Mouse (Mus musculus) thymus, postnatal 10 days (tissue): Measurements from ENCODE around the gene Olfr643.

Experiments
- DNase-seq, 2 experiments: peaks; one replicate each; pipeline ENCODE4 v3.0.0; 2021; ENCODE audit warnings: low spot score in 2 of 2

The Olfr643 gene

DNA sequence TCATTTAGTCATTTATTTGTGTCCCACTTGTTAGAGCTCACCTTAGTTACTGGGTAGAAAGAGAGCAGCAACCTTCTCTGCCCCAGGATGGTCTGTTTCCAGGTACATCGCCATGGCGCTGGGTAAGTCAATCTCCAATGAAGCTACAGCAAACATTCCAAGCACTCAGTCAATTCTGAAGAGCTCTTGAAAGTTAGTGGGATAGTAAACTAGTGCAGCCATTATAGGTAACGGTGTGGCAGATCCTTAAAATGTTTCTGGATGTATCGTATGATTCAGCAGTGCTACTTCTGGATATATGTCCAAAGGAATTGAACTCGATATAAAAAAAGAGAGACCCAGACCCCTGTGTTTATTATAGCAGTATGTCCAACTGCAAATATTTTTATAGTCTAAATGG is at the start of gene Olfr643:
Olfr643 (minus strand) TSS at position 101 of the 400 bp plus-strand sequence.
- DNase-seq, result no peak

DNA sequence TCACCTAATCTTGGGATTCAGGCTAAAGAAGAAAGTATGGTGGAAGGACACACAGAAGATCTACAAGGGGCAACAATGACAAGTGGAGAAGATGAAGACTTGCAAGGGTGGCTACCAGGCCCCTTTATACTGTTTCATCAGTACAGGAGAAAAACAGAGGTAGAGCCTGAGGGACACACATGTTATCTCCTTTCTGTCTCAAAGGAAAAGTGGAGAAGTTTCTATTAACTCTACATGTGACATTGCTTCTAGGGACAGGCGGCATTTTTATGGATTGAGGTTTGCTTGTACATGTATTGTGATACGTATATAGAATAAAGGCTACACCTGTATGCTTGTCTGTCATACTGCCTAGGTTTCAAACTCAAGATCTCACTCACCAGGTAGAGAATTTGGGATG is 46.1 kb upstream of the Olfr643 start, which contains the start of gene Olfr648:
Olfr648 (minus strand) TSS at position 101 of the 400 bp plus-strand sequence.
- DNase-seq, result no peak

DNA sequence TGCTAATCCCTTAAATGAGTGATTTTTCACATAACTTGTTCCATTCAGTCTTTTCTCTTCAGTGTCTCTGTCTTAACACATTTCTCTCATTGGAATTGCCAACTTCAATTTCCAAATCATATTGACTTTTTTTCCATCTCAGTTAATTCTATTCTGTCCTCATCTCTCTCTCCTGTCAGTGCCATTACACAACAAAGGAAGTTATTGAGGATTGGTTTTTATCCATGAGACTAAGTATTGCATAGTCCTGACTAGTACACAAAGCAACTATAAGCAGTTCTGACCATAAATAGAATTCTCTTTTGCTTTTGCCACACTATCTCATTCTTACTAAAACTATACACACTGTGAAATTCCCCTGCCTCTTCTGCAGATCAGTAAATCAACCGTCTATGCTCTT is 41.9 kb upstream of the Olfr643 start:
- no peak for DNase-seq

DNA sequence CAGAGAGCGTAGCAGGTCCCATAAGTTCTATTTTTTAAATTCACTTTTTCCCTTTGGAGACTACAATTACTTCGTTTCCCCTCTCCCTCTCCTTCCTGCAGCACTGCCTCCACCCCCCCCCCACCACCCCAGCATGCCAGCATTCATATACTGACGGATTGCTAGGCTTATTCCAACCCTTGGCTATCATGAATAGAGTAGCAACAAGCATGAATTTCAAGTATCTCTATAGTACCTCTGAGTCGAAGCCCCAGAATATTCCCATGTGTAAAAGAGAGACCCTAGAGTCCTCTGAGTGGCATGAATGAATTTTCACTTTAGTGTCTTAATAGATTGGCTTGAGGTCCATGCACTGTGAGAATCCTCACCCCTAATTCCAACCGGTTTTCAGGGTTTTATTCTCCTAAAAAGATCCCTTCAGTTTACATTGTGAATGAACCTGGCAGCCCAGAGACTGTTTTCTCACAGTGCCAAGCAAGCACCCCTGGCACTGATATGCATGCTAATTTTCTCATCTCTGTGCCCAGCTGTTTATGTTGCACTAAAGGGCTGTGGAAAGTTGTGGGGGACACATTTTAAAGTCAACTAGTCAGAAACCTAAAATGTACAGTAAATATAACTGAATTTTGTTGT is 41.3 kb upstream of the Olfr643 start:
- no peak for DNase-seq

DNA sequence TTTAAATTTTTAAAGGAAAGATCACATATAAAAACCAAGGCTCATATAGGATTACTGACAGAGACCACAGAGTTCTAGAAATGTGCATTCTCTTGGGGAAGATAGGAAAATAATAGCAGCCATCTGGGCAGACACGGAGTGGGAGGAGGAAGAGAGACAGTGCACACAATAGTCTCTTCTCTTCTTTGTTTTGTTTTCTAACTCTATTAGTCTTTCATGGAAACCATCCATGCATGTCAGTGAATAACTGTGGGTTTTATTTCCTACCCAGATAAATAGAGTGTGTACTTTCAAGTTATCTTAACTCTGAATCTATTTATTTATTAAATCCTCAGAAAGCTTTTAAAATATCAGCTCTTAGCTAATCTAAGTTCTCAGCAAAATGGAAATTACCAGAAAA is 37.9 kb upstream of the Olfr643 start:
- no peak for DNase-seq

DNA sequence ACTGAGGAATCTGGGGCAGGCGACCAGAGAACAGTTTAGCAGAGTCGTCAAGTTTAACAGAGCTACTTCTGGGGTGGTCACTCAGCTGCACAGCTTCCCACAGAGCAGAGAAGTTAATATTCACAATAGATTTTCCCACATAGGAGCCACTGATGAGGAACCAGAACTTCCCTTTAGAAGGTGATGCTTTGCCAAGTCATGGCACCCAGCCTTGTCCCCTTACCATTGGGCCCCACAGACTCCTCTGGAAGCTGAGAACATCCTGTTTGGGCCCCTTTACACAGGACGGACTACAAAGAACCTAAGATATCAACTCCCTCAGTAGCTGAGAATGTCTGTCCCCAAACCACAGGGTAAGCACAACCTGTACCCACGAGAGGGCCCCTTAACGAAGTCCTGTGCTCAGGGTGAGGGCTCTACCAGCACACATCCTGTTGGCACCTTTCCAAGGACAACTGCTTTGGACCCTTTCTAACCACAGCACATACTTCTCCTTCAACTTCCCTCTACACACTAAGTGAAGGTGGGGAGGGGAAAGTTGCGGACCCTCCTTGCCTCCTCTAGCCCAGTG is 32.5 kb upstream of the Olfr643 start:
- peak in 1 of 2 experiments; percentile 17 for DNase-seq

DNA sequence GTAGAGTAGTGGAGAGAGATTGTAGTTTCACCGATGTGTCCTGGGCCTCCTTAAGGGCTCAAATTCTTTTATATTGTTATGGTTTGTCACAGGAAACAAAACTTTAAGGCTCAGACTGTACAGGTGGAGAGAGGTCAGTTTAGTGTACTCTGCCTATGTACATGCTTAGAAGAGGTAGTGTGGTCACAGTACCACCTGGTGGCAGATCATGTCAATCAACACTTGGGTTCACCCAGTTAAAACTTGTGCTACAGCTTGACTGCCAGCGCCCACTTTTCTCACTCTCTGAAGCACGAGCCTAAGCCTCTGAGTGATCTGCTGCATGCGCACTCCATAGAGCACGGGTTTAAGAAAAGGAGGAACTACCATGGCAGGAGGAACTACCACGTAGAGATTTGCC is 29.9 kb upstream of the Olfr643 start:
- DNase-seq, result peak in 1 of 2 experiments; percentile 7

DNA sequence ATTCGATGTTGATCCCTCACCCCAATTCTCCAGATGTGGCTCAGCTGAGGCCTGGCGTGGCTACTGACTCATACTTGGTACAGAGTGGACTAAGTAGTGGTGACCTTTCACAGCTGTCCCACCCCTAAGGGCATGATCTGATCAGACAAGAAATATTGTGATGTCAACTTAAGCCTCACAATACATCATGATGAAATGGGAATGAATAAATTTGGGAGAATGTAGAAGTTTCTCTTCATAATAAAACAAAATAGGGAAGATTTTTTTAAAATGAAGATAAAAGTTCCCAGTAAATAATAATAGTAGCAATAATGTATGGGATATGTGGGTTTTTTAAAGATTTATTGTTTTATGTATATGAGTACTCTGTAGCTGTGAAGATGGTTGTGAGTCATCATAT is 13.3 kb upstream of the Olfr643 start, which contains the start of gene Ubqlnl:
Ubqlnl (minus strand) TSS at position 101 of the 400 bp plus-strand sequence.
- DNase-seq, result no peak

DNA sequence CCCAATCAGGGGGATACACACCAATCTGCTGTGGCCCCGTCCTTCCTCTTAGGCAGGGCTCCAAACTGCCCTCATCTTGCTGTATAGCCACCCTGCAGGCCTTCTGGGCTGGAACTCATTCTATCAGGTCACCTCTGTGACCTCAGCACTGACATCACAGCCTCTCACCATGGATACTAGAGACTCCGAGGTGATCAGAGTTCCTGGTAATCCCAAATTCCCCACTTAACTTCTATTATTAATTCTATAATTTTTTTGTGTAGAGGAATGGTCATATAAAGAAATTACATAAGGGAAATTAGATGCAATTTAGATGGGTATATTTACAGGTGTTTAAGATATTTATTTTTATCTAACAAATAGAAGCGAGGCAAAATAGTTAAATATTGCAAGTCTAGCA is 6.0 kb upstream of the Olfr643 start, which contains the start of gene Ubqln3:
Ubqln3 (minus strand) TSS at position 101 of the 400 bp plus-strand sequence.
- no peak for DNase-seq

DNA sequence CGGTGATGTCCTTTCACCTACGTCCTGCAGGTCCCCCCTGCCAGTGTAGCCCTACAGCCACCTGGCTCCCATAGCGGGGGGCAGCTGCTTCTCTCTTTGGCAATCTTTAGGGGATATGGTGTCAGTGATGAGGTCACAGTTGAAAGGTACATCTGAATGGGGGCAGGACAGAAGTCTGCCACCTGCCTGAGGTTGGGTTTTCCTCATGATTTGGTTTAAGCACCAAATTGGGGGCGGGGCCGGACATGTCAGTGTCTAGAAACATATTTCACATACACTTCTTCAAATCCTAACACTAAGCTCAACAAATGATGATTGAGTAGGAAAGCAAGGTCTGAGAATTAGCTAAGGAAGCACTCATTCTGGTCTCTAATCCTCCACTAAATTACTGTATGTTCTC is 7.5 kb downstream of the Olfr643 start, which contains the start of gene Ubqln5:
Ubqln5 (minus strand) TSS at position 101 of the 400 bp plus-strand sequence.
- DNase-seq, result no peak

DNA sequence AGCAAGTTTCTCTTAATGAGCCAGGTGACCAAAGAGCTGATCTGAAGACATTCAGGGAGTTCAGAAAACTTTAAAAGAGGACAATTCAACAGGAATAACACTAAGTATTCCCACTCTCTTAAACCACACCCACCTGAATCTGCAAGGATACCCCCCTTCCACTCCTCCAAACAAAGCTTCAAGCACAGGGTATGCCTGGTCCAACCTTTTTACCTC is 32.5 kb downstream of the Olfr643 start, which contains the start of gene Olfr646:
Olfr646 (plus strand) TSS at position 117 of the 216 bp plus-strand sequence.
- no peak for DNase-seq

DNA sequence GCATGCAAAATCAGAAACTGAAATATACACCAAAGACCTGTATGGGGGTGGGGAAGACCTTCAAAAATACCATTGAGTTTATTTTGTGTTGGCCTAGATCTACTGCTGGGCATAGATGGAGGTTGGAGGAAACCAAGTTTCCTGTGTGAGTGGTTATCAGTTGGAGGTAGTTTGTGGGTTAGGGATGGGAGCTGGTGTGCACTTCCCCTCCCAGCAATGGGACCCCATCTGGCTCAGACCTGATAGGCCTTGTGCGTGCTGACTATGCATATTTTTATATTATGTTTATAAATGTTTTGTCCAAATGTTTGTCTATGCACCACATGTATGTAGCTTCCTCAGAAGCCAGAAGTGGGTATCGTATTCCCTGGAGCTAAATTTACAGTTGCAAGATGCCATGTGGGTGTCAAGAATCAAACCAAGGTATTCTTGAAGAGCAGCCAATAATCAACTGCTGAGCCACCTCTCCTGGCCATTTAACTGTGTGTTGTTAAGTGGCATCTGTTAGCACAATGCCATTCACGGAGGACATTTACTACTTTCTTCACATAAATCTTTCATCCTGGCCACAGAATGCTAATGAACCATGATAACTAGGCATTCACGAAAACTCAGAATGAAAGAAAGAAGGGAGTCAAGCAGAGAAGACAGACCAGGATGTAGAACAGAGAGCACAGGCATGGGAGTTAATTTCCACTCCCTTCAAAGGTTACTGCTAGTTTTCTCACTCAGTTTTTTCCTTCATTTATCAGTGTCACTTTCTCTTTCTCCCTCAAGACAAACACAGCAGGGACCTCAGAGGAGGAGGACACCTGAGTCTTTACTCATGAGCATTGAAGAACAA is 33.1 kb downstream of the Olfr643 start:
- DNase-seq, result no peak

DNA sequence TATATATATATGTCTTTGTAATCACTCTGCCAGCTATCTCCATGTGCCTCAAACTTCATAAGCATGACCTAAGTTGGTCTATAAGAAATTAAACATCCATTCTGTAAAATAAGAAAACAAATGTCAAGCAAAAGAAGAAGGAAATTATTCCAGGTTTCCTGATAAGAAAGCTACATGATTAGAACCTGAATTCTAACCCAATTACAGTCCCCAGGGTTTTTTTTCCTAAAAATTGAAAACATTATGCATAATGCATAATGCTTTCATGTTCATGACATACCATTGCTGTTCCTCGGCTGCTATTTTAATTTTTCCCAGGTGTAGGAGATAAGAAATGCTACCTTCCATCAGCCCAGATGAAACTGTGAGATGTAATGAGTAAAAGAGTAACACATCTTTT is 51.8 kb downstream of the Olfr643 start, which contains the start of gene Olfr645:
Olfr645 (minus strand) TSS at position 101 of the 400 bp plus-strand sequence.
- DNase-seq, result no peak

DNA sequence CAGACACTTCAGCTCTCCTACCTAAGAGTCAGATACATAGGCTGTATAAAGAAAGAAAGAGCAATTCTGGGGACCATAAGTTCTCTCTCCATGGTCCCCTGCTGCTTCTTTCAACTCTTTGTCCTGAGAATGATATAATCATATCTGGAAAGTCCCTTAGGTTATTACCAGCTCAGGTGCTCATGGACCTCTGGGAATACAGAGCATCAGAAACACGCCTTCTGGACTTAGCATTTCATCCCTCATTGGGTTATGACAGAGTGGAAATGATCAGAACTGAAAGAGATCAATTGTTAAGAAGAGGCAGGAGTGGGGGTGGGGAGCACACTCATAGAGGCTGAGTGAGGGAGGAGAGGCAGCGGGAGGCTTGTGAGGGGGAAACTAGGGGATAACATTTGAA is 65.4 kb downstream of the Olfr643 start, which contains the start of gene Olfr644:
Olfr644 (minus strand) TSS at position 101 of the 400 bp plus-strand sequence.
- no peak for DNase-seq

DNA sequence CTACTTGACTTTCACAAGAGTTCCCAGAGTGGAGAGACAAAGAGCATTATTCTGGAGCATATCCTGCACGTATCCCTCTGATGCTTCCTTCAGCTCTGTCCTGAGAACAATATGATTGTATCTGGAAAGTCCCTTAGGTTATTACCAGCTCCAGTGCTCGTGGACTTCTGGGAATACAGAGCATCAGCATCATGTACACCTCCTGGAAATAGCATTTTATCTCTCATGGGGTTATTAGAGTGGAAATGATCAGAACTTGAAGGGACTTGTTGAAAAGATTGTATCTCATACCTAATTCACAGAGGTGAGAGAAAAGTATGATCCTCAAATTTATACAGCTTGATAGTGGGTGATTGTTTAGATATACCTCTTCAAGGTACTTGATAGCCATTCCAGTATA is 75.9 kb downstream of the Olfr643 start, which contains the start of gene 4930516K23Rik:
4930516K23Rik (minus strand) TSS at position 101 of the 400 bp plus-strand sequence.
- DNase-seq, result no peak

DNA sequence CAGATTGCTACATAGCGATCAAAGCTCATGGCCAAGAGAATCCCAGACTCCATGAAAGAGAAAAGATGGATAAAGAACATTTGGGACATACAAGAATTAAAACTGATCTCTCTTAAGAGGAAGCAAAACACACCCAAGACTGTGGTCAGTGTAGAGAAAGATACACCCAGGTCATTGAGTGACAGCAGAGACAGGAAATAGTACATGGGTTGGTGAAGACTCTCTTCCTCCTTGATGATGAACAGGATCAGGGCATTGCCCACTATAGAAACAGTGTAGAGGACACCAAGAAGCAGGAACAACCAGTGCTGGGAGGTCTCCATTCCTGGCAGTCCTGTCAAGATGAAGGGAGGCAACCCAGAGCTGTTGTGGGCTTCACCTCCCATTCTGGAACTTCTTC is 78.0 kb downstream of the Olfr643 start:
- no peak for DNase-seq

DNA sequence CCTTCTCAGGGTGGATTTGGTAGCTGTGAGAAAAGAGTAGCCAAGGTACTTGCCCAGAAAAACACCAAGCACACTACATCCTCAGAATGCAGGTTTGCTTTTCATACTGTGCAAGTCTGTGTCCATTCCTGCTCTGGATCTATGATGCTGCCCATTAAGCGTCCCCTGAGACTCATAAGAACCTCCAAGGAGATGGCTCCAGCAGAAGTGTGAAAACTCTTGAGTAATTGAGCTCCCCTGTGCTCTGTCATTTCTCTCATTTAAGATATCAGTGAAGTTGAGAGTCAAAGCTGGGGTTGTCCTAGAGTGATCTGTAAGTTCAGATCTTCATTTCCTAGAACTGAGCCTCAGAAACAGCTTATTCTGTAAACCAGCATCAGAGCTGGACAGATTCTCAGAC is 84.6 kb downstream of the Olfr643 start, which contains the start of gene Olfr642:
Olfr642 (minus strand) TSS at position 101 of the 400 bp plus-strand sequence.
- no peak for DNase-seq

DNA sequence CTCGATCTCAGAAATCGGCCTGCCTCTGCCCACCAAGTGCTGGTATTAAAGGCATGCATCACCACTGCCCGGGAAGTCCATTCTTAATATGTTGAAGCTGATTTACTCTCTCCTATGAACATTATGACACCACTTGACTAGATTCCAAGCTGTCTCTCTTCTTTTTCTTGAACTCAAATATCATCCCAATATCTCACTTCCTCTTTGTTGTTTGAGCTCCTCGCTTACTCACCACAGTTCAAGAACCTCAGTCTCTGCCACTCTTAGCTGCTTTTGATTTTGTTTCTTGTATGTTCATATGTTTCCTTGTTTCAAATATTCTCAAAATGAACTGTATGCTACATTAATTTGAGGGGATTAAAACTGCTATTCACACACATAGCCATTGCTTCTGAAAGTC is 86.5 kb downstream of the Olfr643 start:
- no peak for DNase-seq

DNA sequence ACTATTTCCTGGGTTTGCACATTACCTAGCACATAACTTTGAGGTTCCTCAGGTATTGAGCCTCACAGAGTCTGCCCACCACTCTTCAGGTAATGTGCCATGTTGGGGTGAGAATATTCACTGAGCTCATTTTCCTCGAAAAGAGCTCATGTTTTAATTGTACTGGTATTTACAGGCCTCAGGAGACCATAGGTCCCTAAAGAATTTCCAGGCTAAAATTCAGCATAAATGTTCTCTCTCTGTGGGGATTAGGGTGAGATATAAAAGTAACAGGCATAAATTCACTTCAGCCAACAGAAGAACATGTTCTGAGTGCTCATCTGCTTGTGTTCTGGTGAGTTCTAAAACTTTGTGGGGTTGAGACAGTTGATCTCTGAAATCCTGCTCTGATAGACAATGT is 102.1 kb downstream of the Olfr643 start, which contains the start of gene Olfr641:
Olfr641 (plus strand) TSS at position 301 of the 400 bp plus-strand sequence.
- DNase-seq, result no peak

DNA sequence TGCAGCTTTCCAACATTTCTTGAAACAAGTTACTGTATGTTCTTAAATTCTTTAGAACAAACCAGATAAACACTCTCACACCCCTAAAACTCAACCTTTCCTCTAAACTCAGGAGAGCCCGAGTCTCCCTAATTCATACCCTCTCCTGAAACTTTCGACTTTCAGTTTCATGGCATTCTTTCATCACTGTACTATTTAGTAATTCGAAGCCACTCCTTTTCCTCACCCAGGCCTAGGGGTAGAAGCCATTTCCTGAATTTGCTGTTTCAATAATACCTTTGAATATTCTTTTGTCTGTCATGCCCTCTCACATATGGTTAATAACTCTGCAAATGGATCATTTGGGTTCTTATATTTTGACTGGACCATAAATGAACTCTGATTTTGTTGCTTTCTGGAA is 110.2 kb downstream of the Olfr643 start:
- no peak for DNase-seq

DNA sequence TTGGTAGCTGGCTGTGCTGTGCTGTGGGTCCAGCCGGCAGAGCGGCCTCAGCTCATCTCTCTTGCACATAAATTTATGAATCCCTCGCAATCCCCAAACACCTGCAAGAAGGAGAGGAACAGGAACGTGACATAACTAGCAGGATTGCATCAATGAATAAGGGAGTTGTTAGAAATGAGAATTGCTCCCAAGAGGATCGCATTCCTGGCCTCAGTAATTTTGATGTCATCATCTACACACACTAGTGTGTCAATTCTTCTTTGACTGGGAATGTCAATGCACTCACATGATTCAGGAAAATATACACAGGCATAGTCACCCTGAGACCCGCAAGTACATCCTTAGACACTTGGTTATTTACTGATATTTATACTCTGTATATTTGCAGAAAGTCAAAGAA is 111.7 kb downstream of the Olfr643 start, which contains the start of gene Olfr640:
Olfr640 (minus strand) TSS at position 101 of the 400 bp plus-strand sequence.
- DNase-seq, result no peak

DNA sequence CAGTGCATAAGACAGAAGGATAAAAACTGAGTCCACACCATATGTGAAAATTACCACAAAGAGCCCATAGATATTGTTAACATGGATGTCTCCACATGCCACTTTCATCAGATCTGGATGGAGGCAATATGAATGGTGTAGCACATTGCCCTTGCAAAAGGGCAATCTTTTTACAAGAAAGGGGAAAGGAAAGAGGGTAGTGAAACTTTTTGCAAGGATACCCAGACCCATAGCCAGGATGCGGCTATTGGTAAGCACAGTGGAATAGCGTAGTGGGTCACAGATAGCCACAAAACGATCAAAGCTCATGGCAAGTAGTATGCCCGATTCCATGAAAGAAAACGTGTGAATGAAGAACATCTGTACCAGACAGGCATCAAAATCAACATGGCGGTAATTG is 115.6 kb downstream of the Olfr643 start:
- DNase-seq, result no peak
